Mouse (Mus musculus): Measurements from ENCODE around the gene Tfb2m. TPM values are rescaled to one million over a fixed set of nuclear protein-coding genes. Genes with fewer than 3 reads are reported as not detected.
"Not testable (repeated sequence)": the region's sequence is repeated elsewhere in the genome, so short reads cannot be mapped to it uniquely, and the experiment has no call there.

Tfb2m gene
- 25.2 and 25.7 TPM in 2 replicates for polyA plus RNA-seq (2015; fragmentation: Nextera tagmentation; extraction: Ambion mirVana)

GRCm38 (mm10) chr1:179545768-179546550, at the start of gene Tfb2m, which contains the start of gene Cnst:
TSS of gene Tfb2m (minus strand) at chr1:179546267.
TSS of gene Cnst (plus strand) at chr1:179546370.
- Histone ChIP-seq H3K9ac (ENCODE audit: low read depth, low read length) (peak within 1 kb of the TSS; percentile 85), H3K4me2 (ENCODE audit: low read length) (peak within 1 kb of the TSS; percentile 93), H3K4me3 (ENCODE audit: low read depth, low read length) (peak within 1 kb of the TSS; percentile 85), H3K27ac (ENCODE audit: low read length) (peak within 1 kb of the TSS; percentile 97), H3K4me1 (ENCODE audit: control insufficient read depth, insufficient read depth, low read length) (peaks cover 34% of the 10 kb centered on the region)
- H3K27me3 ChIP-seq (ENCODE audit: control insufficient read depth, insufficient read depth, low read depth, low read length); H3K9me3 ChIP-seq (replicated peaks; ENCODE audit: control insufficient read depth, low read length, poor library complexity, severe bottlenecking); H3K36me3 ChIP-seq (ENCODE audit: control insufficient read depth, insufficient read depth, low read length): not testable (repeated sequence)
- under 1% methylated on average over 69 of the region's 69 CpGs for WGBS
- peak; percentile 100 for ATAC-seq

GRCm38 (mm10) chr1:179592972-179593371, 46.9 kb upstream of the Tfb2m start:
- Histone ChIP-seq H3K27ac (ENCODE audit: low read length) (no peak overlapping the region), H3K27me3 (ENCODE audit: control insufficient read depth, insufficient read depth, low read depth, low read length) (no peaks in the 10 kb centered on the region), H3K9me3 (replicated peaks; ENCODE audit: control insufficient read depth, low read length, poor library complexity, severe bottlenecking) (no peaks in the 10 kb centered on the region), H3K4me1 (ENCODE audit: control insufficient read depth, insufficient read depth, low read length) (peaks cover 4% of the 10 kb centered on the region), H3K36me3 (ENCODE audit: control insufficient read depth, insufficient read depth, low read length) (0 out of 2 replicates have a peak, but pooled peaks cover 3% of the 10 kb centered on the region), H3K4me2 (ENCODE audit: low read length) (no peak overlapping the region), H3K4me3 (ENCODE audit: low read depth, low read length) (no peak overlapping the region), H3K9ac (ENCODE audit: low read depth, low read length) (no peak overlapping the region)
- WGBS: 73% methylated on average over 7 of the region's 7 CpGs
- ATAC-seq: no peak

GRCm38 (mm10) chr1:179592143-179592542, 46.1 kb upstream of the Tfb2m start:
- Histone ChIP-seq H3K27ac (ENCODE audit: low read length) (no peak overlapping the region), H3K4me1 (ENCODE audit: control insufficient read depth, insufficient read depth, low read length) (peaks cover 7% of the 10 kb centered on the region), H3K9ac (ENCODE audit: low read depth, low read length) (no peak overlapping the region), H3K4me2 (ENCODE audit: low read length) (no peak overlapping the region), H3K9me3 (replicated peaks; ENCODE audit: control insufficient read depth, low read length, poor library complexity, severe bottlenecking) (no peaks in the 10 kb centered on the region), H3K36me3 (ENCODE audit: control insufficient read depth, insufficient read depth, low read length) (0 out of 2 replicates have a peak, but pooled peaks cover 3% of the 10 kb centered on the region), H3K4me3 (ENCODE audit: low read depth, low read length) (no peak overlapping the region), H3K27me3 (ENCODE audit: control insufficient read depth, insufficient read depth, low read depth, low read length) (no peaks in the 10 kb centered on the region)
- 81% methylated on average over 2 of the region's 2 CpGs for WGBS
- ATAC-seq: no peak

- 84% methylated on average over 12 of the region's 12 CpGs for WGBS
- ATAC-seq: no peak
These were observed 45.6 kb upstream of the Tfb2m start for GRCm38 (mm10) chr1:179591639-179592038.

GRCm38 (mm10) chr1:179588230-179588629, 42.2 kb upstream of the Tfb2m start:
- H3K36me3 ChIP-seq (ENCODE audit: control insufficient read depth, insufficient read depth, low read length): 0 out of 2 replicates have a peak, but pooled peaks cover 3% of the 10 kb centered on the region
- no peak overlapping the region for H3K4me3 ChIP-seq (ENCODE audit: low read depth, low read length)
- H3K4me2 ChIP-seq (ENCODE audit: low read length): no peak overlapping the region
- H3K9ac ChIP-seq (ENCODE audit: low read depth, low read length): no peak overlapping the region
- peaks cover 15% of the 10 kb centered on the region for H3K4me1 ChIP-seq (ENCODE audit: control insufficient read depth, insufficient read depth, low read length)
- 69% methylated on average over 4 of the region's 4 CpGs for WGBS
- no peaks in the 10 kb centered on the region for H3K27me3 ChIP-seq (ENCODE audit: control insufficient read depth, insufficient read depth, low read depth, low read length)
- no peak for ATAC-seq
- no peak overlapping the region; the same call in 1 of the 2 replicates for H3K27ac ChIP-seq (ENCODE audit: low read length)
- no peaks in the 10 kb centered on the region for H3K9me3 ChIP-seq (replicated peaks; ENCODE audit: control insufficient read depth, low read length, poor library complexity, severe bottlenecking)

More at GRCm38 (mm10) chr1:179591639-179592038, 45.6 kb upstream of the Tfb2m start:
- Histone ChIP-seq H3K9ac (ENCODE audit: low read depth, low read length) (no peak overlapping the region), H3K4me3 (ENCODE audit: low read depth, low read length) (no peak overlapping the region), H3K4me1 (ENCODE audit: control insufficient read depth, insufficient read depth, low read length) (peaks cover 11% of the 10 kb centered on the region), H3K36me3 (ENCODE audit: control insufficient read depth, insufficient read depth, low read length) (0 out of 2 replicates have a peak, but pooled peaks cover 3% of the 10 kb centered on the region), H3K4me2 (ENCODE audit: low read length) (no peak overlapping the region), H3K27ac (ENCODE audit: low read length) (no peak overlapping the region), H3K9me3 (replicated peaks; ENCODE audit: control insufficient read depth, low read length, poor library complexity, severe bottlenecking) (no peaks in the 10 kb centered on the region), H3K27me3 (ENCODE audit: control insufficient read depth, insufficient read depth, low read depth, low read length) (no peaks in the 10 kb centered on the region)

- H3K9ac ChIP-seq (ENCODE audit: low read depth, low read length): no peak overlapping the region
- H3K36me3 ChIP-seq (ENCODE audit: control insufficient read depth, insufficient read depth, low read length): no peaks in the 10 kb centered on the region
- no peak for ATAC-seq
- no peak overlapping the region for H3K4me3 ChIP-seq (ENCODE audit: low read depth, low read length)
- no peak overlapping the region for H3K27ac ChIP-seq (ENCODE audit: low read length)
- H3K4me2 ChIP-seq (ENCODE audit: low read length): no peak overlapping the region
- no peaks in the 10 kb centered on the region for H3K9me3 ChIP-seq (replicated peaks; ENCODE audit: control insufficient read depth, low read length, poor library complexity, severe bottlenecking)
- WGBS: 71% methylated on average over 3 of the region's 3 CpGs
- no peaks in the 10 kb centered on the region for H3K27me3 ChIP-seq (ENCODE audit: control insufficient read depth, insufficient read depth, low read depth, low read length)
- peaks cover 15% of the 10 kb centered on the region for H3K4me1 ChIP-seq (ENCODE audit: control insufficient read depth, insufficient read depth, low read length)
These were observed 40.5 kb upstream of the Tfb2m start for GRCm38 (mm10) chr1:179586430-179587095.

GRCm38 (mm10) chr1:179585646-179586045, 39.6 kb upstream of the Tfb2m start:
- Histone ChIP-seq H3K4me1 (ENCODE audit: control insufficient read depth, insufficient read depth, low read length) (peaks cover 15% of the 10 kb centered on the region), H3K27me3 (ENCODE audit: control insufficient read depth, insufficient read depth, low read depth, low read length) (no peaks in the 10 kb centered on the region), H3K27ac (ENCODE audit: low read length) (no peak overlapping the region), H3K9ac (ENCODE audit: low read depth, low read length) (no peak overlapping the region), H3K36me3 (ENCODE audit: control insufficient read depth, insufficient read depth, low read length) (no peaks in the 10 kb centered on the region), H3K4me2 (ENCODE audit: low read length) (no peak overlapping the region), H3K4me3 (ENCODE audit: low read depth, low read length) (no peak overlapping the region), H3K9me3 (replicated peaks; ENCODE audit: control insufficient read depth, low read length, poor library complexity, severe bottlenecking) (no peaks in the 10 kb centered on the region)
- no peak for ATAC-seq
- 72% methylated on average over 8 of the region's 9 CpGs for WGBS

GRCm38 (mm10) chr1:179584220-179584619, 38.2 kb upstream of the Tfb2m start:
- H3K27me3 ChIP-seq (ENCODE audit: control insufficient read depth, insufficient read depth, low read depth, low read length): no peaks in the 10 kb centered on the region
- no peaks in the 10 kb centered on the region for H3K9me3 ChIP-seq (replicated peaks; ENCODE audit: control insufficient read depth, low read length, poor library complexity, severe bottlenecking)
- H3K4me1 ChIP-seq (ENCODE audit: control insufficient read depth, insufficient read depth, low read length): peaks cover 15% of the 10 kb centered on the region
- ATAC-seq: no peak
- no peak overlapping the region for H3K4me2 ChIP-seq (ENCODE audit: low read length)
- H3K36me3 ChIP-seq (ENCODE audit: control insufficient read depth, insufficient read depth, low read length): no peaks in the 10 kb centered on the region
- 90% methylated on average over 4 of the region's 4 CpGs for WGBS
- no peak overlapping the region for H3K4me3 ChIP-seq (ENCODE audit: low read depth, low read length)
- no peak overlapping the region for H3K27ac ChIP-seq (ENCODE audit: low read length)
- H3K9ac ChIP-seq (ENCODE audit: low read depth, low read length): no peak overlapping the region

GRCm38 (mm10) chr1:179583090-179583489, 37.0 kb upstream of the Tfb2m start:
- H3K4me2 ChIP-seq (ENCODE audit: low read length): no peak overlapping the region
- no peak overlapping the region for H3K27ac ChIP-seq (ENCODE audit: low read length)
- H3K4me3 ChIP-seq (ENCODE audit: low read depth, low read length): no peak overlapping the region
- 94% methylated on average over 3 of the region's 3 CpGs for WGBS
- no peaks in the 10 kb centered on the region for H3K9me3 ChIP-seq (replicated peaks; ENCODE audit: control insufficient read depth, low read length, poor library complexity, severe bottlenecking)
- ATAC-seq: no peak
- H3K27me3 ChIP-seq (ENCODE audit: control insufficient read depth, insufficient read depth, low read depth, low read length): no peaks in the 10 kb centered on the region
- H3K36me3 ChIP-seq (ENCODE audit: control insufficient read depth, insufficient read depth, low read length): no peaks in the 10 kb centered on the region
- H3K4me1 ChIP-seq (ENCODE audit: control insufficient read depth, insufficient read depth, low read length): peaks cover 12% of the 10 kb centered on the region
- no peak overlapping the region for H3K9ac ChIP-seq (ENCODE audit: low read depth, low read length)

Measured in midbrain, embryonic 16.5 days (tissue).